Mouse (Mus musculus): ENCODE results near the gene Oas1e. TPM values are rescaled to one million over a fixed set of nuclear protein-coding genes. Genes with fewer than 3 reads are reported as not detected.
A peak's percentile ranks its signal among the peaks of the same experiment; 100 is the strongest.
"Not testable (repeated sequence)": the region's sequence is repeated elsewhere in the genome, so short reads cannot be mapped to it uniquely, and the experiment has no call there.

Oas1e gene
- polyA plus RNA-seq, 1 experiment from 2014 or later = not detected

- WGBS = 52% methylated on average over 2 of the region's 2 CpGs
- H3K27me3 ChIP-seq (ENCODE audit: low read depth, poor library complexity, severe bottlenecking); H3K27ac ChIP-seq; H3K36me3 ChIP-seq; H3K9me3 ChIP-seq (replicated peaks); DNase-seq (ENCODE audit: low spot score); H3K4me3 ChIP-seq; H3K4me1 ChIP-seq: not testable (repeated sequence)
These were observed 3.6 kb upstream of the Oas1e start for GRCm38 (mm10) chr5:120798943-120799342.

GRCm38 (mm10) chr5:120798147-120798546, 2.8 kb upstream of the Oas1e start:
- 83% methylated on average over 5 of the region's 5 CpGs for WGBS
- H3K4me1 ChIP-seq; DNase-seq (ENCODE audit: low spot score); H3K4me3 ChIP-seq; H3K36me3 ChIP-seq; H3K27me3 ChIP-seq (ENCODE audit: low read depth, poor library complexity, severe bottlenecking); H3K27ac ChIP-seq; H3K9me3 ChIP-seq (replicated peaks): not testable (repeated sequence)

- no peaks in the 10 kb centered on the region for H3K27me3 ChIP-seq (ENCODE audit: low read depth, poor library complexity, severe bottlenecking)
- no peaks in the 10 kb centered on the region for H3K9me3 ChIP-seq (replicated peaks)
- H3K4me3 ChIP-seq = no peak overlapping the region
- peak; percentile 64 for DNase-seq (ENCODE audit: low spot score)
- H3K27ac ChIP-seq = no peak overlapping the region
- 33% methylated on average over 2 of the region's 2 CpGs for WGBS
- no peaks in the 10 kb centered on the region; the same call in 1 of the 2 replicates for H3K4me1 ChIP-seq
- H3K36me3 ChIP-seq = no peaks in the 10 kb centered on the region
These were observed 2.3 kb downstream of the Oas1e start for GRCm38 (mm10) chr5:120793043-120793442.

GRCm38 (mm10) chr5:120787042-120787441, 8.3 kb downstream of the Oas1e start:
- H3K27me3 ChIP-seq (ENCODE audit: low read depth, poor library complexity, severe bottlenecking) = no peaks in the 10 kb centered on the region
- no peaks in the 10 kb centered on the region for H3K9me3 ChIP-seq (replicated peaks)
- no peak for DNase-seq (ENCODE audit: low spot score)
- H3K4me3 ChIP-seq = no peak overlapping the region
- WGBS = 75% methylated on average over 3 of the region's 3 CpGs
- no peak overlapping the region for H3K27ac ChIP-seq
- no peaks in the 10 kb centered on the region; the same call in 1 of the 2 replicates for H3K4me1 ChIP-seq
- H3K36me3 ChIP-seq = no peaks in the 10 kb centered on the region

GRCm38 (mm10) chr5:120782446-120782845, 12.9 kb downstream of the Oas1e start:
- no peaks in the 10 kb centered on the region for H3K36me3 ChIP-seq
- H3K9me3 ChIP-seq (replicated peaks) = no peaks in the 10 kb centered on the region
- no peaks in the 10 kb centered on the region for H3K4me1 ChIP-seq
- H3K27ac ChIP-seq = no peak overlapping the region
- no peak for DNase-seq (ENCODE audit: low spot score)
- H3K27me3 ChIP-seq (ENCODE audit: low read depth, poor library complexity, severe bottlenecking) = no peaks in the 10 kb centered on the region
- WGBS = 81% methylated on average over 2 of the region's 2 CpGs
- no peak overlapping the region for H3K4me3 ChIP-seq

- Histone ChIP-seq H3K4me3 (no peak overlapping the region), H3K9me3 (replicated peaks) (no peaks in the 10 kb centered on the region), H3K27ac (no peak overlapping the region), H3K36me3 (no peaks in the 10 kb centered on the region), H3K4me1 (peaks cover 3% of the 10 kb centered on the region; the same call in 1 of the 2 replicates), H3K27me3 (ENCODE audit: low read depth, poor library complexity, severe bottlenecking) (no peaks in the 10 kb centered on the region)
- WGBS = 91% methylated on average over 1 of the region's 1 CpGs
- DNase-seq (ENCODE audit: low spot score) = no peak
These were observed 13.7 kb downstream of the Oas1e start for GRCm38 (mm10) chr5:120781646-120782045.

GRCm38 (mm10) chr5:120779922-120780321, 15.4 kb downstream of the Oas1e start:
- H3K4me1 ChIP-seq = peaks cover 16% of the 10 kb centered on the region; the same call in 1 of the 2 replicates
- WGBS = 59% methylated on average over 3 of the region's 3 CpGs
- no peak for DNase-seq (ENCODE audit: low spot score)
- no peaks in the 10 kb centered on the region for H3K27me3 ChIP-seq (ENCODE audit: low read depth, poor library complexity, severe bottlenecking)
- H3K36me3 ChIP-seq = no peaks in the 10 kb centered on the region
- H3K9me3 ChIP-seq (replicated peaks) = no peaks in the 10 kb centered on the region
- no peak overlapping the region for H3K27ac ChIP-seq
- H3K4me3 ChIP-seq = no peak overlapping the region

GRCm38 (mm10) chr5:120778941-120779340, 16.4 kb downstream of the Oas1e start:
- WGBS = 73% methylated on average over 2 of the region's 2 CpGs
- Histone ChIP-seq H3K4me3 (no peak overlapping the region), H3K36me3 (no peaks in the 10 kb centered on the region), H3K27me3 (ENCODE audit: low read depth, poor library complexity, severe bottlenecking) (no peaks in the 10 kb centered on the region), H3K27ac (no peak overlapping the region), H3K4me1 (peaks cover 16% of the 10 kb centered on the region; the same call in 1 of the 2 replicates), H3K9me3 (replicated peaks) (no peaks in the 10 kb centered on the region)
- no peak for DNase-seq (ENCODE audit: low spot score)

- Histone ChIP-seq H3K4me1 (peaks cover 16% of the 10 kb centered on the region; the same call in 1 of the 2 replicates), H3K27me3 (ENCODE audit: low read depth, poor library complexity, severe bottlenecking) (no peaks in the 10 kb centered on the region), H3K27ac (no peak within 1 kb of the TSS), H3K9me3 (replicated peaks) (no peaks in the 10 kb centered on the region), H3K36me3 (no peaks in the 10 kb centered on the region), H3K4me3 (no peak within 1 kb of the TSS)
- no peak for DNase-seq (ENCODE audit: low spot score)
- 81% methylated on average over 9 of the region's 9 CpGs for WGBS
These were observed 17.9 kb downstream of the Oas1e start, which contains the start of gene Oas3 for GRCm38 (mm10) chr5:120777478-120777877. Oas3 (minus strand) TSS chr5:120777661.

GRCm38 (mm10) chr5:120776801-120777200, 18.5 kb downstream of the Oas1e start:
- H3K4me3 ChIP-seq = no peak overlapping the region
- no peaks in the 10 kb centered on the region for H3K36me3 ChIP-seq
- H3K27me3 ChIP-seq (ENCODE audit: low read depth, poor library complexity, severe bottlenecking) = no peaks in the 10 kb centered on the region
- no peak overlapping the region for H3K27ac ChIP-seq
- peaks cover 16% of the 10 kb centered on the region; the same call in 1 of the 2 replicates for H3K4me1 ChIP-seq
- no peaks in the 10 kb centered on the region for H3K9me3 ChIP-seq (replicated peaks)
- whole genome bisulfite sequencing = 82% methylated on average over 5 of the region's 5 CpGs
- DNase-seq (ENCODE audit: low spot score) = no peak

- H3K4me1 ChIP-seq = peaks cover 16% of the 10 kb centered on the region; the same call in 1 of the 2 replicates
- H3K27ac ChIP-seq = no peak overlapping the region
- 84% methylated on average over 14 of the region's 14 CpGs for WGBS
- DNase-seq (ENCODE audit: low spot score) = no peak
- H3K9me3 ChIP-seq (replicated peaks) = no peaks in the 10 kb centered on the region
- no peaks in the 10 kb centered on the region for H3K27me3 ChIP-seq (ENCODE audit: low read depth, poor library complexity, severe bottlenecking)
- no peaks in the 10 kb centered on the region for H3K36me3 ChIP-seq
- no peak overlapping the region for H3K4me3 ChIP-seq
These were observed 19.9 kb downstream of the Oas1e start for GRCm38 (mm10) chr5:120775287-120775985.

GRCm38 (mm10) chr5:120769396-120769795, 25.9 kb downstream of the Oas1e start:
- WGBS = 82% methylated on average over 3 of the region's 3 CpGs
- H3K36me3 ChIP-seq = no peaks in the 10 kb centered on the region
- H3K27me3 ChIP-seq (ENCODE audit: low read depth, poor library complexity, severe bottlenecking) = no peaks in the 10 kb centered on the region
- no peak overlapping the region for H3K4me3 ChIP-seq
- no peak for DNase-seq (ENCODE audit: low spot score)
- H3K4me1 ChIP-seq = no peaks in the 10 kb centered on the region
- no peaks in the 10 kb centered on the region for H3K9me3 ChIP-seq (replicated peaks)
- no peak overlapping the region for H3K27ac ChIP-seq

- H3K4me3 ChIP-seq = no peak overlapping the region
- no peaks in the 10 kb centered on the region for H3K36me3 ChIP-seq
- peaks cover 9% of the 10 kb centered on the region for H3K4me1 ChIP-seq
- 75% methylated on average over 8 of the region's 8 CpGs for WGBS
- H3K27ac ChIP-seq = no peak overlapping the region
- DNase-seq (ENCODE audit: low spot score) = no peak
- peaks cover 10% of the 10 kb centered on the region; the same call in 1 of the 2 replicates for H3K27me3 ChIP-seq (ENCODE audit: low read depth, poor library complexity, severe bottlenecking)
- no peaks in the 10 kb centered on the region for H3K9me3 ChIP-seq (replicated peaks)
These were observed 30.3 kb downstream of the Oas1e start for GRCm38 (mm10) chr5:120765010-120765409.

All from limb, embryonic 10.5 days (tissue).